Mouse (Mus musculus) midbrain, embryonic 15.5 days (tissue): ENCODE data around the gene Ahctf1. TPM values are rescaled to one million over a fixed set of nuclear protein-coding genes. Genes with fewer than 3 reads are reported as not detected.
A peak's percentile ranks its signal among the peaks of the same experiment; 100 is the strongest.
"Not testable (repeated sequence)": the region's sequence is repeated elsewhere in the genome, so short reads cannot be mapped to it uniquely, and the experiment has no call there.

Source experiments
- ATAC-seq: fragments of 200-750 bp; cut with Nextera tagmentation; replicated peaks from 2 replicates; pipeline ENCODE4 v1.8.0; 2017; ENCODE audit warnings: moderate TSS enrichment
- H3K27ac ChIP-seq: fragments of 300-500 bp; sonication (generic); 2 replicates; pipeline ENCODE4 v1.5.1; 2015; ENCODE audit warnings: mild to moderate bottlenecking, inconsistent platforms
- H3K27me3 ChIP-seq: fragments of 300-500 bp; sonication (generic); replicated peaks from 2 replicates; pipeline ENCODE4 v1.6.1; 2015; ENCODE audit warnings: inconsistent platforms
- H3K36me3 ChIP-seq: fragments of 300-500 bp; sonication (generic); replicated peaks from 2 replicates; pipeline ENCODE4 v1.6.1; 2015; ENCODE audit warnings: inconsistent platforms
- H3K4me1 ChIP-seq: fragments of 300-500 bp; sonication (generic); 2 replicates; pipeline ENCODE4 v1.6.1; 2015; ENCODE audit warnings: inconsistent platforms
- H3K4me2 ChIP-seq: fragments of 300-500 bp; sonication (generic); 2 replicates; pipeline ENCODE4 v1.6.1; 2015; ENCODE audit warnings: inconsistent platforms, mild to moderate bottlenecking, moderate library complexity
- H3K4me3 ChIP-seq: fragments of 300-500 bp; sonication (generic); 2 replicates; pipeline ENCODE4 v1.5.1; 2015; ENCODE audit warnings: mild to moderate bottlenecking, inconsistent platforms
- H3K9ac ChIP-seq: fragments of 300-500 bp; sonication (generic); 2 replicates; pipeline ENCODE4 v1.6.1; 2015; ENCODE audit warnings: mild to moderate bottlenecking, inconsistent platforms
- H3K9me3 ChIP-seq: fragments of 300-500 bp; sonication (generic); 2 replicates; pipeline ENCODE4 v1.6.1; 2016; ENCODE audit warnings: inconsistent platforms
- WGBS: fragments of 180-500 bp; shearing (Covaris S2); methylation state at CpG from one replicate; pipeline ENCODE4 v1.1.7; 2015; ENCODE audit warnings: mixed read lengths; 5-methylcytosine and 5-hydroxymethylcytosine counted together
- polyA plus RNA-seq: library from polyadenylated mRNA; unstranded; fragments of >200 nt; fragmentation: Nextera tagmentation; extraction: Ambion mirVana; gene quantifications from 2 replicates; pipeline ENCODE4 v1.2.1, GENCODE M21; 2015

The Ahctf1 gene
- polyA plus RNA-seq, 1 experiment from 2014 or later: 20.7 TPM

DNA sequence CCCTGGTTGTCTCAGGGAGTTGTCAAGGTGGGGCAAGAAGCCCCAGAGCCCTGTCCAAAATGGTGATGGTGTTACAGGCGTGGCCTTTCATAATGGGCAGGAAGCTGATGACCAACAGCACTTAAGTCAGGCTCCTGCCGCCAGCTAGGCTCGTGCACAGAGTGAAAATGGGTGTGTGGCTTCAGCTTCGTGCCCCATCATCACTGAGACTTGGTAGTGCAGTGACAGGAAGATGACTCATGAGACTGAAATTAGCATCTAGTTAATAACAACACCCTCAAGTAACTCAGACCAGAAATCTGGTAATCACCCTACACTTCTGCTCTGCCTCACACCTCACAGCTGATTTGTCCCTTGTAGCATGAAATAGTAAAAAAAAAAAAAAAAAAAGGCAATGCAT is 25.4 kb upstream of the Ahctf1 start:
- Histone ChIP-seq H3K27ac (no peak overlapping the region), H3K9me3 (no peaks in the 10 kb centered on the region), H3K4me3 (no peak overlapping the region), H3K4me2 (no peak overlapping the region), H3K36me3 (no peaks in the 10 kb centered on the region), H3K27me3 (no peaks in the 10 kb centered on the region), H3K9ac (no peak overlapping the region), H3K4me1 (no peaks in the 10 kb centered on the region)
- WGBS: 82% methylated on average over 4 of the region's 4 CpGs
- ATAC-seq: no peak

DNA sequence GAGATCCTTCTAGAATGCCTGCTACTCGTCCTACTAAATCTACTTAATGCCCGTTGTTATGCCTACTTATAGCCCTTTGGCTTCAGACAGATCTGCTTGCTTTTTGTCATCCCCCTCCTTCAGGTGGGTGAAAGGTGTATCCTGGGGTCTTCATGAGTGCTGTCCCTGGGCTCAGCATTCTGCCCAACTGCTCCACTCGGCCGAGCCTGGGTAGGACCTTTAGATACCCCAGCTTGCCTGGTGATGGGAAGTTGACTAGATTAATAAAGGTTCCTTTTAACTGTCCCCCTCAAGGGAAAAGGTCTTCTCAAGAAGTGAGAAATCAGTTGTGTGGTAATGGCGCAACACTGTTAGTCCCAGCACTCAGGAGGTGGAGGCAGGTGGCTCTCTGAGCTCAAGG is 24.6 kb upstream of the Ahctf1 start:
- no peaks in the 10 kb centered on the region for H3K27me3 ChIP-seq
- WGBS: 94% methylated on average over 5 of the region's 5 CpGs
- no peak overlapping the region for H3K4me2 ChIP-seq
- H3K36me3 ChIP-seq: no peaks in the 10 kb centered on the region
- no peak overlapping the region for H3K27ac ChIP-seq
- H3K4me3 ChIP-seq: no peak overlapping the region
- H3K4me1 ChIP-seq: no peaks in the 10 kb centered on the region
- ATAC-seq: no peak
- H3K9me3 ChIP-seq: no peaks in the 10 kb centered on the region
- no peak overlapping the region for H3K9ac ChIP-seq

DNA sequence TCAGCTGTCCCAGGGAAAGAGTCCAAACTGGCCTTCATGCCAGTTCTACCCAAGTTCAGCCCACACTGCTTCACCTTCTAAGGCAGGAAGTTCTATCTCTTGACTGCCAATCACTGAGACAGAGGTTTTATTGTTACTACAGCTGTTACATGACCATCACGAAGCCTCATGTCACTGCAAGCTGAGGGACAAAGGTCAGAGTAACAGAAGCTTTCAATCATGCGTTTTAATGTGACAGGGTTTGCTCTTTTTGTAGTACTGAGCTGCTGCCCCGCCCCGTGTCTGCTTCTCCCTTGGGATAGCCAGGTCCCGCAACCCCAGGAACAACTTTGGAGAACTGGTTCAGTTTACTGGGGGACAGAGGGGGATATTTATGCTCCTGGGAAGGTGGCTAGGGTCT is 21.1 kb upstream of the Ahctf1 start:
- no peaks in the 10 kb centered on the region for H3K4me1 ChIP-seq
- H3K4me2 ChIP-seq: no peak overlapping the region
- ATAC-seq: no peak
- no peaks in the 10 kb centered on the region for H3K9me3 ChIP-seq
- H3K27me3 ChIP-seq: no peaks in the 10 kb centered on the region
- H3K4me3 ChIP-seq: no peak overlapping the region
- WGBS: 76% methylated on average over 5 of the region's 5 CpGs
- H3K9ac ChIP-seq: no peak overlapping the region
- H3K27ac ChIP-seq: no peak overlapping the region
- H3K36me3 ChIP-seq: no peaks in the 10 kb centered on the region

DNA sequence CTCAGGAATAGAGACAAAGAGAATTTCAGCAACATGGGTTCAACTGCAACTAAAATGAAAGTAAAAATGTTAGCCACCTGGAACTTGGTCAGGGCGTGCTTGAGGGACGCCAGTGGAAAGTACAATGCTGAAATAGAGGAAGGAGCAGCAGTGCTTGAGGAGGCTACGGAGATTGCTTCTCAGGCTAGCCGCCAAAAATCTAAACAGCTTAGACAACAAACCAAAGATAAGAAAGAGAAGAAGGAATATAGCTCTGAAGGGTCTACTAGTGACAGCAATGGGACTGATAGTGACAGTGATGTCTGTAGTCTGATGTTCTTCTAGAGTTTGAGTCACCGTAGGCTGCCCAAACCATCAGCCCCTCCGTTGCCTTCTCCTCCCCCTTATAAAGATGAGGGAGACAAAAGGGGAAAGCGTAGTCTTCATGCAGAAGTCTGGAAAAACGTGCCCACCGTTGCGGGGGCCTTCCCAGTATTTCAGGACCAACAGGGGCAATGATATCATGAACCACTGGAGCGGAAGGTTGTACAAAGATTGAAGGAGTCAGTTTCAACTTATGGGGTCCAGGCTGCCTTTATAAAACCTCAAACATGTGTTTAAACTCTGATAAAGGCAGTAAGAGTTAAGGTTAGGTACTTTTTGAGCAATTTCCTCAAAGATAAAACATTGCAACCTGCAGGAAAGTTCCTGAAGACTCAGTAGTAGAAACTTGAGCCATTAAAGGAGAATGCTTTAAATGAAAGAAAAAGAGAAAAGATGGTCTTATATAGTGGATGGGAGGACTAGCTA is 15.2 kb upstream of the Ahctf1 start:
- 88% methylated on average over 11 of the region's 11 CpGs for WGBS
- H3K9ac ChIP-seq, ATAC-seq, H3K4me3 ChIP-seq, H3K9me3 ChIP-seq, H3K4me1 ChIP-seq, H3K27me3 ChIP-seq, H3K4me2 ChIP-seq, H3K27ac ChIP-seq, H3K36me3 ChIP-seq: not testable (repeated sequence)

DNA sequence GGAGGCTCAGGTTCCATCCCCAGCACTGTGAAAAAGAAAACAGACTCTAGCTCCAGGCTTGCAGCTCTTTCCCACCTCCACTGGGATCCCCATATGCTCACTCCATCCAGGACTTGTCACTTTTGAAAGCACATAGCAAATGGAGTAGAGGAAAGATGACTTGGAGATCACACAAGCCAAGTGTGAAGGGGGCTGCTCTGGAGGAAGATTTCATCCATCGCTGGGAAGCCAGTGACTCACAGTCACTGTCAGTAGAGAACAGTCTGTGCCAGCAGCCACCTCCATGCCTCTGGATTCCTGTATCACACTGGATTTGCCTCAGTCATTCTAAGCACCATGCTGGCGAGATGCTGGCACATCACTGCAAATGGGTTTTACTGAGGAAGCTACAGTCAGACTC is 11.1 kb upstream of the Ahctf1 start:
- ATAC-seq: no peak
- no peak overlapping the region for H3K27ac ChIP-seq
- H3K9ac ChIP-seq: no peak overlapping the region
- H3K27me3 ChIP-seq: no peaks in the 10 kb centered on the region
- H3K9me3 ChIP-seq: no peaks in the 10 kb centered on the region; the same call in 1 of the 2 replicates
- H3K36me3 ChIP-seq: no peaks in the 10 kb centered on the region
- 93% methylated on average over 2 of the region's 2 CpGs for WGBS
- H3K4me3 ChIP-seq: no peak overlapping the region
- H3K4me1 ChIP-seq: no peaks in the 10 kb centered on the region
- H3K4me2 ChIP-seq: no peak overlapping the region

DNA sequence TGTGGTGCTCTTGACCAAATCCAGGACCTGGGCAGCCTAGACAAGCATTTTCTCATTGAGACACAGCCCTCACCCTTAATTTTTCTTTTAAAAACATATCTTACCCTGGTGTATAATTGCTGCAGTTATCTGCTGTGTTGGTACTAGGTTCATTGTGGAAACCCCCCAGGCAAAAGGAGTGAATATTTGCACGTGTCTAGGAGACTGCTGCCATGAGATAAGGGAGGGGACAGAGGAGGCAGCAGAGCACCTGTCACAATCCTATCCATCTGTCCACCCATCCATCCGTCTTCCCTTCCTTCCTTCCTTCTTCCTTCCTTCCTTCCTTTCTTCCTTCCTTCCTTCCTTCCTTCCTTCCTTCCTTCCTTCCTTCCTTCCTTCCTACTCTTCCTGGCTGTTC is 9.9 kb upstream of the Ahctf1 start:
- ATAC-seq: no peak
- H3K9me3 ChIP-seq: no peaks in the 10 kb centered on the region; the same call in 1 of the 2 replicates
- no peaks in the 10 kb centered on the region for H3K4me1 ChIP-seq
- H3K9ac ChIP-seq: no peak overlapping the region
- H3K27me3 ChIP-seq: no peaks in the 10 kb centered on the region
- 64% methylated on average over 2 of the region's 2 CpGs for WGBS
- no peaks in the 10 kb centered on the region for H3K36me3 ChIP-seq
- no peak overlapping the region for H3K4me2 ChIP-seq
- H3K4me3 ChIP-seq: no peak overlapping the region
- no peak overlapping the region for H3K27ac ChIP-seq

DNA sequence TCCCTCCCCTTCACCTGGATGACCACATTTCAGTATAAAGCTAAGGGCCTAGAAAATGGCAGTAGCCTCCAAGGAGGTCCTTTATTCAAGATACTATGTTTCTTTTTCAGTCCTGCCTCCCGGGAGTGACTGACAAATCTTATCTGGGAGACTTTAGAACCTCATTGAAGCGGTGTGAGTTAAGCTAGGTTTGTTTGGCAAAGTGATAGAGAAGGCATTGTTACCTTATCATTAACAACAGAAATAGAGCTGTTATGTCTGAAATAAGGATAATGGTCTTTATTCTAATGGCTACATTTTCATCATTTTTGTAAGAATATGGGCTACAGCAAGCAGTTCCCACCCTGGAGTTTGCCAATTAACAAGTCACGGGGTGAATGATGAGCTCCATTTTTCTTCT is 4.8 kb upstream of the Ahctf1 start:
- ATAC-seq: no peak
- 79% methylated on average over 3 of the region's 3 CpGs for WGBS

DNA sequence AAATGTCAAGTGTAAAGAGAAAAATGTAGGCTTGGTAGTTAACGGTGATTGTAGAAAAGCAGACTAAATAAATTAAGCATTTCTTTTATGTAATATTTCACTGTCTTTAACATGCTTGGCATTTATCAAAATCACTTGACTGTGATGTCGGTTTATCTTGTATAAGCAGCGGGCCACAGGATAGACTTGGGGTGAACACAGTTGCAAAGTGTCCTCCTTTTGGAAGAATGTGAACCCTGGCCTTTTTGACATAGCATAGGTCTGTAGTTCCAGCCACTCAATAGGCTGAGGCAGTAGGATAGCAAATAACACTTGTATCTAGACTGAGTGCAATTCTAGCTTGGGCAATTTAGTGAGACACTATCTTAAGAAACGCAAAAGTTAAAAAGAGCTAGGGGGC is 4.0 kb upstream of the Ahctf1 start:
- H3K9me3 ChIP-seq: no peaks in the 10 kb centered on the region
- H3K4me1 ChIP-seq: peaks cover 8% of the 10 kb centered on the region
- no peaks in the 10 kb centered on the region for H3K36me3 ChIP-seq
- no peak overlapping the region for H3K4me2 ChIP-seq
- no peak overlapping the region for H3K4me3 ChIP-seq
- no peak overlapping the region for H3K27ac ChIP-seq
- no peak for ATAC-seq
- no peaks in the 10 kb centered on the region for H3K27me3 ChIP-seq
- H3K9ac ChIP-seq: no peak overlapping the region
- WGBS: 87% methylated on average over 4 of the region's 4 CpGs

More for the DNA sequence above, 4.8 kb upstream of the Ahctf1 start:
- no peak overlapping the region for H3K27ac ChIP-seq
- H3K4me3 ChIP-seq: no peak overlapping the region
- no peak overlapping the region for H3K9ac ChIP-seq
- no peaks in the 10 kb centered on the region for H3K36me3 ChIP-seq
- H3K27me3 ChIP-seq: no peaks in the 10 kb centered on the region
- no peak overlapping the region for H3K4me2 ChIP-seq
- peaks cover 5% of the 10 kb centered on the region; the same call in 1 of the 2 replicates for H3K4me1 ChIP-seq
- H3K9me3 ChIP-seq: no peaks in the 10 kb centered on the region

DNA sequence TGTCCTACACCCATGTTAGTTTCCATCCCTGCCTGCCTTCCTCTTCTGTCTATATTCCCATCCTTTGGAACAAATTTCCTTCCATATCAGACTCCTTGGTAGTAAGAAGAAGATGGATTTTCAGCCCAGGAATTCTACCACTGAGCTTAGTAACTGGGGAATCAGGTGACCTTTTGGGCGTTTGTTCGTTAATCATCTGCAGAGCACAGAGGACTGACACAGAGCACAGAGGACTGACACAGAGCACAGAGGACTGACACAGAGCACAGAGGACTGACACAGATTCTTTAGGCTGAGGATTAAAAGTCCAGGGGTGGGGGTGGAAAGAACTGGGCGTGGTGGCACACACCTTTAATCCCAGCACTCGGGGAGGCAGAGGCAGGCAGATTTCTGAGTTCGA is 2.3 kb upstream of the Ahctf1 start:
- no peak overlapping the region for H3K4me2 ChIP-seq
- no peak overlapping the region for H3K9ac ChIP-seq
- H3K36me3 ChIP-seq: no peaks in the 10 kb centered on the region
- no peaks in the 10 kb centered on the region for H3K27me3 ChIP-seq
- no peaks in the 10 kb centered on the region for H3K9me3 ChIP-seq
- no peak overlapping the region for H3K27ac ChIP-seq
- H3K4me1 ChIP-seq: peaks cover 23% of the 10 kb centered on the region
- WGBS: 87% methylated on average over 5 of the region's 5 CpGs
- no peak for ATAC-seq
- no peak overlapping the region for H3K4me3 ChIP-seq

DNA sequence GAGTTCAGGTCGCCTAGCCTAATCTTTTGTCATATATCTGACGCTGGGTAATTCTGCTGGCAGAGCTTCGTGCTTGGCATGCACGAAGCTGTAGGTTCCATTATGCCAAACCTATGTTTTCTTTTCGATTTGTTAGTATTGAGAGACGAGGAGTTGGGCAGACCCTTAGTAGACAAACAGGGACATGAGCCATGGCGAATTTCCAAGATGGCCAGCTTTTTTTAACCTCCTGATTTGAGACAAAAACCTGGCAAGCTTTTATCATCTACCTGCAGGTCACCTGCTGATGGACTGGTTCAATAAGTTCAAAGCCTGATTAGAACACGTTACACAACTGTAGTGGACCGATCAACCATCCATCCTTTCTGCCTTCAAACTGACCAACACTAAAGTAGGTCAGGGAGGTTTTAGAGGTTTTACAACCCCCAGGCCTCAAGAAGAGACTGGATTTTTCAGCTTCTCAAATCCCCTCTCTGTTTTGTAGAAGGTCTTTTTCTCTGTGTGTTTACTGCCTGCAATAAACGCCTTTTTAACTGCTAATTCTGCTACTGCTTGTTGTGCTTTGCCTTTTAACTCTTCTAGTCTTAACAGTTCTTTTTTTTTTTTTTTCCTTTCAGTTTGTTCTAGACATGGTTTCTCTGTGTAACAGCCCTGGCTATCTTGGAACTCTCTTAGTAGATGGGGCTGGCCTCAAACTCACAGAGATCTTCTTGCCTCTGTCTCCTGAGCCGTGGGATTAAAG is 831 bp upstream of the Ahctf1 start:
- H3K9me3 ChIP-seq: no peaks in the 10 kb centered on the region
- H3K4me1 ChIP-seq: peaks cover 26% of the 10 kb centered on the region
- H3K9ac ChIP-seq: peak overlapping the region; percentile 26; the same call in 1 of the 2 replicates
- peak overlapping the region; percentile 88 for H3K27ac ChIP-seq
- H3K36me3 ChIP-seq: no peaks in the 10 kb centered on the region
- H3K27me3 ChIP-seq: no peaks in the 10 kb centered on the region
- peak overlapping the region; percentile 75 for H3K4me3 ChIP-seq
- ATAC-seq: peak; percentile 16; the same call in 1 of the 2 replicates
- H3K4me2 ChIP-seq: peak overlapping the region; percentile 80
- 33% methylated on average over 11 of the region's 11 CpGs for WGBS

DNA sequence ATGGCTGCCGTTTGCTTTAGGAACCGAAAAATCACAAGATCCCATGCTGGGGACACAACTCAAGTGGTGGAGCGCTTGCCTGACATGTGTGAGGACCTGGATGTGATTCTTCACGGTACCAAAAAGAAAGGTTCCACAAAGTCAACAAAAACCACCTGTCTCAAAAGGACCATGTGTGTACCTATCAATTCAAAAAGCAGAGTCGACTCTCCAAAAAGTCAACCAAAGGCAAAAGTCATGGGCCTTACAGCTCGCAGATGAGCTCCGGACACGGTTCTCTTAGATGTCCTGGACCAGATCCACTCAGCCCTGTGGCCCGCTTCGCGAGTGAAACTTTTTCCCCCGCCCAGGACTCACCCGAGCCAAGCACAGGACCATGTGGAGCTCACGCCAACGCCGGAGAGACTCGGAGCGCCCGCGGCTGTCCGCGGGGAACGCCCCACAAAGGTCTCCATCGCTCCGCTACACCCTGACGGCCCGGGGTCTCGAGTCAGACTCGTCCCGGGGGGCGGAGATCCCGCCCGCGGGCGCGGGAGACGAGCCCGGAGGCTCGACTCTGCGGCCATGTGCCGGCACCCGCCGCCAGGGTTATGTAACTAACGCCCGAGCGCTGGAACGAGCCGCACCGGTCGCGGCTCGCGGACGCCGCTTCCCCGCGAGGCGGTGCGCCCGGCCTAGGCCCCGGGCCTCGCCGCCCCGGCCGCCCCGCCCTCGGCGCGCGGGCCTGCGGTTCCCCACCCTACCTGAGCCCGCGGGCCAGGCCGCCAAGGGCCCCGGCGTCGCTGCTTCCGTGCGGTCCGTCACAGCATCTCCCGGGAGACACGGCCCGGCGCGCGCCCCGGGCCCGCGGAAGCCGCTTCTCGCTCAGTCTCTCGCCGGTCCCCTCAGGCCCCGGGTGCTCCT is 619 bp downstream of the Ahctf1 start, which contains the start of gene Gm10518:
Gene Gm10518 (plus strand): TSS at position 767 of the 903 bp plus-strand sequence.
- Histone ChIP-seq H3K27me3 (no peaks in the 10 kb centered on the region), H3K9ac (peak within 1 kb of the TSS; percentile 70), H3K4me1 (peaks cover 26% of the 10 kb centered on the region), H3K9me3 (no peaks in the 10 kb centered on the region), H3K27ac (peak within 1 kb of the TSS; percentile 88), H3K4me2 (peak within 1 kb of the TSS; percentile 80), H3K4me3 (peak within 1 kb of the TSS; percentile 75), H3K36me3 (peaks cover 8% of the 10 kb centered on the region; the same call in 1 of the 2 replicates)
- WGBS: under 1% methylated on average over 91 of the region's 94 CpGs
- peak; percentile 19 for ATAC-seq

DNA sequence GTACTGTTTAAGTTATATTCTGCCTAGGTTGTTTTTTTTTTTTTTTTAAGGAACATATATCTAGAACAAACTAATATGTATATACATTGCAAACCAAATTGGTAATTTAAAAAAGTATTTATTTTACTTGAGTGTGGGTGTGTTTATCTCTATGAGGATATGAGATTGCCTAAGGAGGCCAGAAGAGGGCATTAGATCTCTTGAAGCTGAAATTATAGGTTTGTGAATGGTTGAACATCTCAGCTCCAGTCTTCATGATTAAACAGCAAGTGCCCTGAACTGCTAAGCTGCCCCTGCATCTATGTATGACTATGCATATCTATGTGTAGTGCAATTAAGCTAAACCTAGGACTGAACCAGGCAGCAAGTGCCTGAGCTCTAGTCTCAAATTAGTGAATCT is 4.7 kb downstream of the Ahctf1 start:
- no peak for ATAC-seq
- H3K27ac ChIP-seq: no peak overlapping the region
- H3K36me3 ChIP-seq: peaks cover 27% of the 10 kb centered on the region; the same call in 1 of the 2 replicates
- H3K4me2 ChIP-seq: no peak overlapping the region
- H3K9me3 ChIP-seq: no peaks in the 10 kb centered on the region
- H3K4me1 ChIP-seq: peaks cover 22% of the 10 kb centered on the region
- no peak overlapping the region for H3K9ac ChIP-seq
- no peaks in the 10 kb centered on the region for H3K27me3 ChIP-seq
- no peak overlapping the region for H3K4me3 ChIP-seq
